Mouse (Mus musculus) G1E-ER4 (cell line): ENCODE results near the gene Spata31d1a. TPM values are rescaled to one million over a fixed set of nuclear protein-coding genes. Genes with fewer than 3 reads are reported as not detected.
A peak's percentile ranks its signal among the peaks of the same experiment; 100 is the strongest.
"Not testable (repeated sequence)": the region's sequence is repeated elsewhere in the genome, so short reads cannot be mapped to it uniquely, and the experiment has no call there.

Experiments
- GATA1 ChIP-seq: IDR thresholded peaks from one replicate; pipeline ENCODE4 v1.8.0; 2012; ENCODE audit warnings: low read length, inconsistent platforms
- polyA plus RNA-seq: library from polyadenylated mRNA; stranded (reverse); fragments of >175 nt; gene quantifications from 2 replicates; pipeline ENCODE4 v1.2.3, GENCODE M21; 2012

Spata31d1a gene
- polyA plus RNA-seq, 1 experiment, result not detected

DNA sequence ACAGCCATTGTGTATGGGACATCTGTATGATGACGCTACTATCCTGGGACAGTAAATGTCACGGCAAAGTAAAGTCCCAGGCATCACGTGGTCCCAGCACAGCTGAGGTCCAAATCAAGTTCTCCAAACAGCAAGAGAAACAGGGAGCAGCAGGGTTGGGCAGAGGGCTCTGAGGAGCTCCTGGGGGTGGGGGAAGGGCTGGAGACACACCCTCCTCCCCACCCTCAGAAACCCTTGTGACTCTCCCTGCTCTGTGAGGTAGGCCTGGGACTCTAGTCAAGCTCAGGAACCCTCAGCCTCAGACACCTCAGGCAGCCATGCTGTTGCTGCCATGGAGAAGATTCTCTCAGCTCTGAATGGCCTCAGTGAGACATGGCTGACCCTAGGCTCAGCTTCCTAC, 1.9 kb upstream of the Spata31d1a start, which contains the start of gene Spata31d1b:
Spata31d1b (plus strand) TSS at position 301 of the 400 bp plus-strand sequence.
- TF ChIP-seq GATA1, result not testable (repeated sequence)

DNA sequence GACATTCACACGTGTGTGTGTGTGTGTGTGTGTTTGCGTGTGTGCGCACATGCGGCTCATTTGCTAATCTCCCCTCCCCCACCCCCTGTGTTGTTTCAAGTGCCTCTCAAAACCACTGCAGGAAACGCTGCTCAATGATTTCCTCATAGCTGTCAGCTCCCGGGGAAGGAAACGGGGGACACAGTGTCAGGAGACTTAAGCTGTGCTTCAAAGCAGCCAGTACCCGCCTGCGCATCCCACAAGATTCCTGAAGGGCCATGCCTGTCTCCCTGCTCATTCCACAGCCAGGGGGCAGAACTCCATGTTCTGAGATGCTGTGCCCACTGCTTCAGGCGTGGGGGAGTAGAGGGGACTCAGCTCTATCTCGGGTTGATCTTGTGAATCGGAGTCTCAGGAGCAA, 5.6 kb downstream of the Spata31d1a start:
- TF ChIP-seq GATA1, result no peak

DNA sequence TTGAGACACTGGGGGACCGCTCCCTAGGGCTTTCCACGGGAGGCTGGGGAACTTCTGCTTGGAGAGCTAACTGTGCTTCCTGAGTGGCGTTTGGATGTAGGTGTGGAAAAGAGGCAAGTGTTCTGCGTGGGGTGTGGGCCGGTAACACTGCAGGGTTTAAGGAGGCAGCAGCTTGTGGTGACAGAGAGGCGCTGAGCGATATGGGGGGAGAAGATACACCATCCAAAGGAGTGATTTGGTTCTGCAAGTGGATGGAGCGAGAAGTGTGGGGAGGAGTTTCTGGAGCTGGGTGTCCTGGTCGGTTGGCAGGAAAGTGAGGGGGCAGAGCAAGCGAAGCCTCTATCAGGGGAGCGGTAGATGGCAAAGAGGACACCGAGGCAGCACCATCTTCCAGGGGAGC, 6.6 kb downstream of the Spata31d1a start:
- no peak for TF ChIP-seq GATA1

DNA sequence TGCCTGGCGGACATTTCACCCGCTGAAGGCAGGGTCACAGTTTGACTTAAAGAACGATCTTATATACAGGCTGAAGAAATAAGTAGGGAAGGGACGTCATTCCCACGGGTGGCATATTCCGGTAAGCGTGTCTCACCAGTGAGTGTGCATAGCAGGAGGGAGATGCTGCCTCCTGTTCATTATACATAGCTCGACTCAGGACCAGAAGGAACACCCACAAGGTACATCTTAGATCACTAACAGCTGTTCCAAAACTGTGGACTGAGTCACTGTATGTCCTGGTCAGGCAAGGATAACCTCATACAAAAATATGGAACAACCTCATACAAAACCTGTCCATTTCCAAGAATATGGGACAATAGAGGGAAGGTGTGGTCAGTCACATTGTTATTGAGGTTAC, 11.0 kb downstream of the Spata31d1a start:
- no peak for TF ChIP-seq GATA1

DNA sequence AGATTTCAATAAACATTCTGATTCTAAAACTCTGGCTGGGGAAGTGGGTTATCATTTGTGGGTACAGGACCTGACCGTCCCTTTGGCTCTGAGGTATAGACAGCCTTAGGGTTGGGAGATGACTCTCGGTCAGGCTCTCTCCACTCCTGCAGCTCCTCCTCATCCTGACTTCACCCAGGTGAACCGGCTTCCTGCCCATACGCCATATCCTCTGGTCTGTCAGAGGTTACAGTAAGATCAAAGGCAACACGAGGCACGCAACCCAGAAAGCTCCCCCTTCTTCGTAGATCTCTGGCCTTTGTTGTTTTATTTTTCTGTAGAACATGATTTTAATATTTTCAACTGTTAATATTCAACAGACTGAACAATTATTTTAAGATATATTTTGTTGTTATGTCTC, 14.3 kb downstream of the Spata31d1a start:
- TF ChIP-seq GATA1, result no peak

DNA sequence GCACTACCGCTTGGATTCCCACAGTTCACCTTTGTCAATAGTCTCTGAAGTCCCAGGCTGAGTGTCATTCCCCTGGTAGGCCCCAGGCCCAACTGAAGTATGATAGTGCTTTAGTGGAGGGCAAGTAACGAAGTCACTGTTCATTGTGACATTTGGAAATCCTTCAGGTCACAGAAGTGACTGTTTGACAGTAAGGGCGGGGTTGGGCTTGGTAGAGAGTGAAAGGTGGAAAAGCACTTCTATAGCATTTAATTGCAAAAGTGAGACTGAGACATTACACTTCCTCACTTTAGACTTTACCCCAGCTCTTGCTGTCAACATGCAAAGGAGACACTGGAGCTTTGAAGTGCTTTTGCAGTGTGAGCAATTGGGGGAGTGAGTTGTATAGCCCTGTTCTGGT, 16.1 kb downstream of the Spata31d1a start, which contains the start of gene 4921517D22Rik:
4921517D22Rik (minus strand) TSS at position 101 of the 400 bp plus-strand sequence.
- no peak for TF ChIP-seq GATA1

DNA sequence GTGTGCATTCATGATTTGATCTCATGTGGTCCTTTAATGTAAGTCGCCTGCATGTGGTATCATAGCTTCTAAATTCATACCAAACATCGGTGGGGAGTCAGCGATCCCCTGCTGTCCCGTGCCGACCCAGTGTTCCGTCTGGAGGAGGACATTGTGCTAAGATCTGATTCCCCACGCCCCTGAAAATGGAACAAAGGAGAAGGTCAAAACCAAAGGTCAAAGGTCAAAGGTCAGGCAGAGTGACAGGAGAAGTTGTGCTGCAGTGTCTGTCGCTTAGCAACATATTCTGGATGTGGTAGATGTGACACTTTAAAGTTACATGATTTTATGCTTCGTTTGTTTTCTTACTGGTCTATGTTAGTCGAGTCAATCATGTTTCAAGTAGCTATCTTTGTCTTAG, 18.7 kb downstream of the Spata31d1a start:
- no peak for TF ChIP-seq GATA1

DNA sequence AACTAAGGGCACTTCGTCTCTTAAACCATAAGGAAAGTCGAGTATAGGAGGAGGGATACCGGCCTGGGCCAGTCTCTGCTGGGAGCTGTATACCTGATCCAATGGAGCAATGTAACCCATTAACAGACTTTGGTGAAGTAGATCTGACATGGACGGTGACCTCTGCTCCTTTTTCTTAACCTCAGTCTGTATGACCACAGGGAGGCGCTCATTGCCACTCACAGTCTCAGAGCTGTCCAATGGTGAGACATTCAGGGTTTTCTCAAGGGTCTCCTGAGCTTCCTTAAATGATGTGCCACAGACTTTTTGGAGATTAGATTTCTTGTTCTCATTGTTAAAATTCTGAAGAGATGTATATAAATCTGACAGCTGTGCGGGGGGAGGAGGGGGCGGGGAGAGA, 19.6 kb downstream of the Spata31d1a start:
- no peak for TF ChIP-seq GATA1

DNA sequence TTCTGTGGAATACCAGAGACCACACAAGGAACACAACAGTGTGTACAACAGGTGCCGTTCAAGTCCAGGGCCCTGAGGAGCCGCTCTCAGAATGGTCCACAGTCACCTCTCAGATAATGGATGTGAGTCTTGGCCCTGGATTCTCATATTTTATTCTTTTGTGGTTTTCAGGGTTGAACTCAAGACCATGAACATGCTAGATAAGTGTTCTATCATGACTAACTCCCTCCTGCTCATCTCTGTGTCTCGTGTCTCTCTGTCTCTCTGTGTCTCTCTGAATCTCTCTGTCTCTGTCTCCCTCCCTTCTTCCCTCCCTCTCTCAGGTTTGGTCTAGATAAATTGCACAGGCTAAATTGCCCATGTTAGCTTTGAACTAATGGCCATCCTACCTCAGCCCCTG, 20.3 kb downstream of the Spata31d1a start:
- no peak for TF ChIP-seq GATA1

DNA sequence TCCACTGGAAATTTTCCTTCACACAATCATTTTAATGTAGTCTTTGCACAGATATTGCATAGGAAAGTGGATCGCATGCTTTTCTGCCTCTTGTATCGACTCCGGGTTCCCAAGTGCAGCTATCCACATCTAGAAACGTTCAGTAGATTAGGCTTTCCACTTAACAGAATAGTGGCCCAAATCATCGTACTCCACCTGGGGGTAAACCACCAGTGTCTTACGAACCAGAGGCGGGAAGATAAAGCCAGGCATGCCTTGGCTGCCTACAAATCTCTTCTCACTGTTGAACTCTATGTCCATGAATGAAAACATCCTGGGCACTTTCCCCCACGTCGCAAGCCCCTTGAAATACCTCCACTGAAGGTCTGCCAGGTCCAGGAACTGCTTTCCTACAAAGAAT, 20.8 kb downstream of the Spata31d1a start:
- no peak for TF ChIP-seq GATA1

DNA sequence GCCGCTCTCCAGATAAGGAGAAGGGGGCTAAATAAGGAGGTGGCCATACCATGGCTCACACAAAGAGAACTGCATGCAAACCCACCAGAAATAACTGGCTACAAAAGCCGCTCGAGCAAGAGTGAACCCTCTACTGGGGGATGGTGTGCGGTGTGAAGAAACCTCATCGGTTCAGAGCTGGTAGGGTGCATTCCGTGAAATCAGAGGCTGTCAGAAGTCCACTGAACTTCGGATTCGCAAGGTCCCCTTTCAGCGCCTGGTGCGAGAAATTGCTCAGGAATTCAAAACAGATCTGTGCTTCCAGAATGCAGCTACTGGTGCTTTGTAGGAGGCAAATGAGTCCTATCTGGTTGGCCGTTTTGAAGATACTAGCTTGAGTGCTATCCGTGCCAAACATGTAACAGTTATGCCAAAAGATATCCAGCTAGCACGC, 21.8 kb downstream of the Spata31d1a start:
- TF ChIP-seq GATA1, result no peak

DNA sequence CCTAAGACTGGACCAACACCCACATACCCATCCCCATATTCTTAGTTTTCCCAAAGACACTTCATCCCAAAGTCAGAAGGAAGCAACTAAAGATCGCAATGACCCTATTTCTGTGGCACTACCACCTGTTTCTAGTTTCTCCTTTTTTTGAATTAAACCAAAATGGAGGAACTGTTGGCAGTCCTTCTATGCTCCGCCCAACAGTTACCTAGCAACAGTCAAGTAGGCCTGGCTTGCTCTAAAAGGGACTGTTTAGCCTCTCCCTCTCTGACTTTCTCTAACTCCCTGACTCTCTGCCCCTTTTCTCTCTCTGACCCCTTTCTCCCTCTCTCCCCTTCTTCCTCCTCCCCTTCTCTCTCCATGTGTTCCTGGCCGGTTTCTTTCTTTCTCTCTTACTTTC, 24.9 kb downstream of the Spata31d1a start:
- no peak for TF ChIP-seq GATA1

DNA sequence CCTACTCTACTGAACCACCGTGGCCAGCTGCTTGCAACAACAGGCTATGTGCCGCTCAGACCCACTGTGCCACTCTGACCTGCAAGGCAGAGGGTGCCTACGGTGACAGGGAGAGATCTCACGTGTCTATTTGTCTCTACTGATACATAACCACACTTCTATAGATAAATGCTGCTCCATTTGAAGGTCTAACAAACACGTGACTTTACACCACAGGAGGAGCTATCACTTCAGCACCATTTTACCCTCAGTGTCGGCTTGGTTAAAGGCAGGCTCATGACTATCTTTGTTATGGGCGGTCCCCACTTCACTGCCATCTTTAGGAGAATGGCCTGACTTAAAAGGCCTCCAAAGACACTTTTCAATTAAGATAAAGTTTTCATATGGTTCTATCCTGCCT, 27.5 kb downstream of the Spata31d1a start:
- TF ChIP-seq GATA1, result peak; percentile 31

DNA sequence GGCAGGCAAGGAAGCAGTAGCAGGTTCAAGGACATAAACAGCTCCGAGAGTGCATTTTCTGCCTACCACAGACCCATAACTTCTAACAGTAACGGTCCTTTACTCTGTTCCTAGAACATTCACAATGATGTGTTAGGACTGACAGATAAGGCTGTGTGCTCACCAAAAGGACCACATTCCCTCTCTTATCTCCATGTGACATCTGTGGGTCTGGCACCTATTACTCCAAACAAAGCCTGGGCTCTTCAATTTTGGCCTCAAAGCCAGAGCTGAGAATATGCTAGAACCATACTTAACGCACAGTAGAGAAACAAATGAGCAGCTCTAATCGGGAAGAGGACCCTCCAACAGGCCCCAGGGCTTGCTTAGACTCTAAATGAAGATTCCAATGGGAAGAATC, 30.2 kb downstream of the Spata31d1a start:
- no peak for TF ChIP-seq GATA1

DNA sequence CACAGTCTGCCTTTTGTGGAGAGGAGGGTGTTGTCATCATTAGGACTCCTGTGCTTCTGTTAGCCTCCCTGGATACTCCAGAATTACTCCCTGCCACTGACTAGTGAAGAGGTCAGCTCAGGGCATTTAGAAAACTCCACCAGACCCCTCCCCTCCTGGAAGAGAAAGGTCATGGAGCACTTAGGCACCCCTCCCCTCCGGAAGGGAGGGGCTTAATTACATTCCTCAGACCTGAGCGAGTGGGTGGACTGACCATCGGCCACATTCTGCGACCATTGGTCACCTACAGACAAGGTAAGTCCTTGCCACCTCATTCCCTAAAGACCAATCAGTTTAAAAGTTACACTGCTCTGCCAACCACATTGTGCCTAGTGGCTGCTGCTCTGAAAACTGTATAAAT, 30.8 kb downstream of the Spata31d1a start:
- TF ChIP-seq GATA1, result no peak

DNA sequence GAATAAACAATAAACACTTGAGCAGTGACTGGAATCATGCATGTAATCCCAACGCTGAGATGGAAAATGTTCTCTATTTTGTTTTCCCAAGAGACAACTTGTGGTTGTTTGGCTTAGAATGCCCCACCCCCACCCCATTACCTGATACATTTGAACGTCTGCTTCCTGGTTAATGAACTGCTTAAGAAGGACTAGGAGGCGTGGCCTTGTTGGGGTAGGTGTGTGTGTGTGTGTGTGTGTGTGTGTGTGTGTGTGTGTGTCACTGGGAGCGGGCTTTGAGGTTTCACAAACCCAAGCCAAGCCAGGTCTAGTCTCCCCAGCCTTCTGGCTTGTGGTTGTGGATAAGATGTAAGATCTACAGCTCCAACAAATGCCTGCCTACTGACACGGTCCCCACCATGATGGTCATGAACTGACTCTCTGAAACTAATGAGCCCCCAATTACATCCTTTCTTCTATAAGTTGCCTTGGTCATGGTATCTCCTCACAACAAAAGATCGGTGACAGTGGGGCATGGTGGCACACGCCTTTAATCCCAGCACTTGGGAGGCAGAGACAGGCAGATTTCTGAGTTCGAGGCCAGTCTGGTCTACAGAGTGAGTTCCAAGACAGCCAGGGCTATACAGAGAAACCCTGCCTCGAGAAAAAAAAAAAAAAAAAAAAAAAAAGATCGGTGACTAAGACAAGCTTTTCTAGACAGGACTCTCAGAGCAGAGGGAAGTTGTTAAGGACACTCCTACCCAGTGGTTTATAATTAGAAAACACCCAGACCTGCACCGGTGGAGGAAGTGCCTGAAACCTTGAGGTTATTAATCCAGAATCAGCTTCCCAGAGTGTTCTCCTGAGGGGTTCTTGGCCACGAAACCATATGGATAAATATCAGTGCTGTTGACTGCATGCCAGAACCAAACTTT, 33.6 kb downstream of the Spata31d1a start:
- TF ChIP-seq GATA1, result no peak
